Mouse (Mus musculus): ENCODE measurements around the gene Pam16.

The Pam16 gene

DNA sequence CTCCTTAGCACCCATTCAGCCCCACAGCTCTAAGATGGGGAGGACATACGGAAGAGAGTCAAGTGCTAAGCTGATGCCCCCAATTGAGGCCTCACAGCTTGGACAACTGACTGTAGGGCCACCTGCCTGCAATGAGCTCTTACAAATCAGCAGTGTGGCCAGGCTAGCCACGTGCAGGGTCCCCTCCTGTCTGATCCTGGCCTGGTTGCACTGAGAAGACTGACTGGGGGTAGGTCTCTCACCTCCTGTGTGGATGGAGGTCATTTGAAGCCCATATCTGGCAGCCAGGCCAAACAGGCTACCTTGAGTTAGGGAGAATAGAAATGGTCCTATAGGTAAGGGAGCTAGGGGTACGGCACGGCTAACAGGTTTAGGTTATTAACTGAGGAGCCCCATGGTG is 21.1 kb upstream of the Pam16 start:
- DNase-seq (ENCODE audit: low spot score) = no peak

GRCm38 (mm10) chr16:4643670-4644419 is 19.1 kb upstream of the Pam16 start:
- DNase-seq (ENCODE audit: low spot score) = peak; percentile 88

GRCm38 (mm10) chr16:4642937-4643336 is 18.1 kb upstream of the Pam16 start:
- DNase-seq (ENCODE audit: low spot score) = no peak

DNA sequence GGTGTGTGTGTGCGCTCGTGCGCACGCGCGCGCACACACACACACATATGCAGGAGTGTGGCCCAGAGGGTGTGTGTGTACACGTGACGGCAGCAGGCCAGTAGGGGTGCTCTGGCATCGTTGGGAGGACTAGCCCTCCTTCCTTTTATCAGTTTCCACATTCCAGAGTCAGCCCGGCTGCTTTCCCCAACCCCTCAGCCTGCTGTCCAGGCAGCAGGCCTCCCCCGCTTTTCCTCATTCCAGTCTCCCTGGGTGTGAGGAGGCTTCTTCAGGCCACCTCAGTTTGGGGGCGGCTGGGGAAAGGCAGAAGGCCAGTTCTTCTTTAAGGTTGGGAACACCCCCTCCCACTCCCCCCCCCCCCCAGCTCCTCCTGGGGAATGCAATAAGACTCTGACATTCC is 17.4 kb upstream of the Pam16 start:
- DNase-seq (ENCODE audit: low spot score) = peak; percentile 76

- no peak for DNase-seq (ENCODE audit: low spot score)
Measured at GRCm38 (mm10) chr16:4641119-4641838, 16.5 kb upstream of the Pam16 start.

GRCm38 (mm10) chr16:4640267-4641005 is 15.6 kb upstream of the Pam16 start:
- no peak for DNase-seq (ENCODE audit: low spot score)

DNA sequence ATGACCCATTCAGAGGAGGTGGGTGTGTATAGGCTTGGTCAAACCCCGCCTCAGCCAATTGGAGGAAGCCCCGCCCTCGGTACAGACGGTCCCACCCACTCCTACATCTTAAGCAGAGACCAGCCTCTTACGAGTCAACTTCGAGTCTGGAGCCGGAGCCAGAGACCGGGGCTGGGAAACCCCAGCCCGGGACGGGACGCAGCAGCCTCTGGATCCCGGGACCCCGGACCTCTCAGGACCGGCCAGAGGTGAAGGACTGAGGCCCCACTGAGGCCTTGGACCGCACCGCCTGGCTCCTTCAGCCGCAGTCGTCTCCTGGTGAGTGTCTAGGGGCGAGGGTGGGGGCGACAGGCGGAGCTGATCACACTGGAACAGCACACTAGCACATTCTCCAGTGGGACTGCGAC is 15.0 kb upstream of the Pam16 start, which contains the start of the genes Vasn and Dnaja3:
TSS of gene Vasn (plus strand) at position 111 of the 407 bp plus-strand sequence.
TSS of gene Dnaja3 (plus strand) at position 159 of the 407 bp plus-strand sequence.
- DNase-seq (ENCODE audit: low spot score) = peak; percentile 88

DNA sequence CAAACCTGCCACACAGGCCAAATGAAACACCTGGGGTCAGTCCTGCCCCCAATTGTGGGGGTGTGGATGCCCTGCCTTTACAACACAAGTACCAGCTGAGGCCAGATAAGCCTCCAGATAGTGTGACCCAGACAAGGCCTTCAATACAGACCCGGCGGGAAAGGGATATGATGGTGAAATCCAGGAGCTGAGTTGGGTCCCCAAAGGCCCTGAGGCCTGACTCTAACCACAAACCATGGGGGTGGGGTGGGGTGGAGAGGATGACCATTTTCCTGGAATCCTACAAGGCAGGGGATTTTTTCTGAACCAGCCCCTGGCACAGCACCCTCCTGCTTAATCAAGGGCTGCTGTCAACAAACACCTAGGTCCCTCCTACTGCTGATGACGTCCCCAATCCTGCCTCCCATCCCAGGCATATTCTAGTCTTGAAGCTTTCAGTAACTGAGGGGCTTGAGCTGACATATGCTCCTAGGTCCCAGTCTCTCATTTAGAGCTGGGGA is 14.2 kb upstream of the Pam16 start:
- DNase-seq (ENCODE audit: low spot score) = no peak

DNA sequence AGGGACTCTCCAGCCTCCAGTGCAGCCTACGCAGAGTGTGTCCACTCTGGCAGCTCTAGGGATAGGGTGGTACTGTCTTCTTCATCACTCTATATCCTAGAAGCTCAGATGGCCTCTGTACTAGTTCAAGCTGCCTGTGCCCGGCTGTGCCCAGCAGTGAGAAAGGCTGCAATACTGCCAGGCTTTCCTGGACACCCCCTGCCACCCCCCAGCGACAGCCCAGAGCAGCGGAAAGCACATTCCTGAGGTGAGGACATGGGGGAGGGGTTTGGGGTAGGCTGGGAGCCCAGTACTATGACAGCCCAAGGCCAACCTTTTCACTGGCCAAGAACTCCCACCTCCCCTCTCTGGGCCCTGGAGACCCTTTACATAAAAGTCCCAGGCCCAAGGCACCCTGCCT is 11.0 kb upstream of the Pam16 start:
- DNase-seq (ENCODE audit: low spot score) = no peak

DNA sequence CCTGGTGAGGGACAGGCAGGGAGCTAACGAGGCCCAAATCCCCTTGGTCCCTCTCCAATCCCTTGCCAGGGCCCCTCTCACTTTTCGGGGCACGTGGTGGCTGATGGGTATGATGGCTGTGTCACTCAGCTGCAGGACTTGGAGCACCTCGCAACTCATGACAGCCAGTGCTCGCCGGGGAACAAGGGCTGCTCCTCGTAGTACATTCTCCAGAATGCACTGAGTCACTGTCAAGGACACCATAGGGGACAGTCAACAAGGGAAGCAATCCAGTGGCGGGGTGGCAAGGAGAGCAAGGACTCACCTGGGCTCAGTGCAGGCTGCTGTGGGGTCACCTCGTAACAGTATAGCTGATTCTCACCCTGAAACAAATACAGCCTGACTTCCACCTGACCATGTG is 9.9 kb upstream of the Pam16 start:
- no peak for DNase-seq (ENCODE audit: low spot score)

DNA sequence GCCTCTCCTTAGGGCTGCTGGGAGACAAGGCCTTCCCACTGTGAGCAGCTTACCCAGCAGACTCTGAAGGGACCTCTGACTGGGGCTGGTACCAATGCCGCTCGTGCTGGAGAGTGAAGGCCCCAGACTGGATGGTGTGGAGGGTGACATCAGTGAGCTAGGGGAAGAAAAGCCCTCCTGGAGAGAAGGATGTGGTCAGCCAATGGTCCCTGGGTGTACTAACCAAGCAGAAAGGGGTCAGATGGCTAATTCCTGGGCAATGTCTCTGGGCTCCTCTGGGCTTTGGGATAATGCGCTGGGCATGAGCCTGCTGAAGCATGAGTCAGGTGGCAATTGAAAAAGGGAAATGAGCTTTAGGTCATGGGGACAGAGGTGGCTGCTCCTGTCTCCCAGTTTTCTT is 8.9 kb upstream of the Pam16 start:
- DNase-seq (ENCODE audit: low spot score) = no peak

DNA sequence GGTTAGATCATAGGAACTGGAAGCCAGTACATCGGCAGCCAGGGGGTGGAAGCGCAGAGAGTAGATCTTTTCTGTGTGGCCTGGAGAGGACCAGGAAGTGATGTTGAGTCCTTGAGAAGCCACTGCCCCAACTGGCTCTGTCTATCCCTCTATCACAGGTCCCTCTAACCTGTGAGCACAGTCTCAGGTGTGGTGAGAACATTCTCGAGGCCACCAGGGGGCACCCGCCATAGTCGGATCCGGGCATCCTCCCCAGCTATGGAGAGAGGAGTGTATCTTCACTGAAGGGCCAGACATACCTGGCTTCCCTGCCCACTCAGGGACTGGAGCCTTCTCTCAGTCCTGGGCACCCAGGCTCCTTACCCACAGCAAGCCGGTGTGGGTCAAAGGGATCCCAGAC is 7.3 kb upstream of the Pam16 start:
- no peak for DNase-seq (ENCODE audit: low spot score)

- DNase-seq (ENCODE audit: low spot score) = peak; percentile 80
Measured at GRCm38 (mm10) chr16:4629950-4630349, 5.2 kb upstream of the Pam16 start.

DNA sequence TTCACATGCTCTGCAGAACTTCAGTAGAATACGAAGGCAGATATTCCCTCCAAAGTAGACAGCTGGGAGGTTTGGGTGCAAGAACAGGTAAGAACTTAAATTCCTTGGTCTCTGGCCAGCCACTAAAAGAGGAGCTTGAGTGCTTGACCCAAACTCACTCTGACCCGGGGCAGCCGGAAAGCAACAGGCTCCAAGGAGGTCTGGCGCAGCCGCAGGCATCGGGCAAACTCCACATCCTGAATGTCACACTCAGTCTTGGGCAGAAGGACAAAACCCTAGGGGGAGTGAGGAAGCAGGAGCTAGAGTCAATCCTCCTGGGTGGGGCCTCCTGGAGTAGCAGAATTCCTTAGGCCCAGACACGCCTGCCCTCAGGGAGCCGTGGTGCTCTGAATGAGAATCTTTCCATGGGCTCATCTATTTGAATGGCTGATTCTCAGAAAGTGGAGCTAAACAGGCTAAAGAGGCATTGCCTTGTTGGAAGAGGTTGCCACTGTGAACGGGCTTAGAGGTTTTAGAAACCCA is 4.2 kb upstream of the Pam16 start:
- DNase-seq (ENCODE audit: low spot score) = no peak

GRCm38 (mm10) chr16:4627105-4627504 is 2.3 kb upstream of the Pam16 start:
- DNase-seq (ENCODE audit: low spot score) = no peak

GRCm38 (mm10) chr16:4624074-4624473 is 714 bp downstream of the Pam16 start:
- no peak for DNase-seq (ENCODE audit: low spot score)

DNA sequence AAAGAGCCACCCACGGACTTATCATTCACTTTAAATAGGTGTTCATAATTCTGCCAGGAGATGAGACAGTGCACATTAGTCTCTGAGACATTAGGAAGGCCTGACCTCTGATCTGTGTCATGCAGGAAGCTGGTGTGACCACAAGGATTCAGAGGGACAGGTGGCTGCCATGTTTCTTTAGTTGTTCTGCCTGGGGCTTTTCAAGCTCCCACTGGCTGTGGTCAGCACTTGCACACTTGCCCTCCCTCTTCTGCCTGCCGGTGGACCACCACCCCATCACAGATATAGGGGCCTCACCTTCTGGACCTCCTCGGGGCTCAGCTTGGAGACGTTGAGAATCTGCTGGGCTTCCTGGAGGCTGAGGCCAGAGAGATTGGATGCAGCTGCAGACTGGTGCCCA is 8.0 kb downstream of the Pam16 start:
- DNase-seq (ENCODE audit: low spot score) = no peak

DNA sequence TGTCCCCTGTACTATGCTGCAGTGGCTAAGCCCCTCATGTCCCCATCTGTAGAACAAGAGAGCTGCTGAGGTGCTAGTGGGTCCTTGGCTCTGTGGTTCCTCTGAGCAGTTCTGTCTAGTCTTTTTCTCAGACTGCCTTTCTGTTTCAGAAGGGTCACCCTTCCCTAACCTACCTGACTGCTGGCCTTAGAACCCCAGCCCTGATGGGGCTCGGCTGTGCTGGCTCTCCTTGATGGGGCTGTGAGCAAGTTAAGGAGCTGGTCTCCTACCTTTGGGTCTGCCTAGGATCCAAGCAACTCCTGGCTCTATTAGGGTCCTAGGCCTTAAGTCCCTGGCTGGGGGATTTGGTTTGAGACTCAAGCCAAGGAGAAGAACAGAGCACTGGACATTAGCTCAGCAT is 9.5 kb downstream of the Pam16 start:
- no peak for DNase-seq (ENCODE audit: low spot score)

- no peak for DNase-seq (ENCODE audit: low spot score)
Measured at GRCm38 (mm10) chr16:4614639-4615038, 10.1 kb downstream of the Pam16 start.

DNA sequence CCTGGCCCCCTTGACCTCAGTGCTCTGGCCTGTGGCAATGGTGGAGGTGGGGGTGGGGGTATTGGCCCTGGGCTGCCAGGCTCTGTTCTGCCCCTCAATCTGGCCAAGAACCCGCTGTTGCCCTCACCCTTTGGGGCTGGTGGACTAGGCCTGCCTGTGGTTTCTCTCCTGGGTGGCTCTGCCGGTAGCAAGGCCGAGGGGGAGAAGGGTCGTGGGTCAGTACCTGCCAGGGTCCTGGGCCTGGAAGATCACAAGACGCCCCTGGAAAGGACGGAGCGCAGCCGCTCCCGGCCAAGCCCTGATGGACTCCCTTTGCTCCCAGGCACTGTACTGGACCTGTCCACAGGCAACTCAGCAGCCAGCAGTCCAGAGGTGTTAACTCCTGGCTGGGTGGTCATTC is 11.1 kb downstream of the Pam16 start:
- DNase-seq (ENCODE audit: low spot score) = no peak

GRCm38 (mm10) chr16:4611676-4612075 is 13.1 kb downstream of the Pam16 start:
- no peak for DNase-seq (ENCODE audit: low spot score)

- DNase-seq (ENCODE audit: low spot score) = no peak
Measured at GRCm38 (mm10) chr16:4611193-4611592, 13.6 kb downstream of the Pam16 start.
